Mouse (Mus musculus): ENCODE results near the gene Tnrc18.

Gene Tnrc18

DNA sequence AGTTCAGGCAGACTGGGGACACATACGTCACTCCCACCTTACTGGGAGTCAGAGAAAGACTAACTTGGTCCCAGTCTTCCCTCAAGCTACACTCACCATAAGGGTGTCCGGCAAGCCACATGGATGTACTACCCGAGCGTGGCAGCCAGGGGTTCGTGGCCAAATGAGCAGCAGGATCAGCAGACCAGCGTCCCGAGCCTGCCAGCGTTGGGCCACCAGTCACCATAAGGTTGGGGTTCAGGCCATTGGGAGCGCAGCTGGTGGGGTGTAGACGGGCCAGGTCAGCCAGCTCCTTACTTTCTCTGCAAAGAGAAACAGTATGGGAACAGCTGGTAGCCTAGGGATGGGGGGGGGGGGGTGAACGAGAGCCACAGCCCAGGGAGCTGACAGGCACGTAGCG, 41.4 kb downstream of the Tnrc18 start:
- DNase-seq (ENCODE audit: low spot score), result no peak

GRCm38 (mm10) chr5:142774771-142775170, 42.7 kb downstream of the Tnrc18 start:
- no peak for DNase-seq (ENCODE audit: low spot score)

DNA sequence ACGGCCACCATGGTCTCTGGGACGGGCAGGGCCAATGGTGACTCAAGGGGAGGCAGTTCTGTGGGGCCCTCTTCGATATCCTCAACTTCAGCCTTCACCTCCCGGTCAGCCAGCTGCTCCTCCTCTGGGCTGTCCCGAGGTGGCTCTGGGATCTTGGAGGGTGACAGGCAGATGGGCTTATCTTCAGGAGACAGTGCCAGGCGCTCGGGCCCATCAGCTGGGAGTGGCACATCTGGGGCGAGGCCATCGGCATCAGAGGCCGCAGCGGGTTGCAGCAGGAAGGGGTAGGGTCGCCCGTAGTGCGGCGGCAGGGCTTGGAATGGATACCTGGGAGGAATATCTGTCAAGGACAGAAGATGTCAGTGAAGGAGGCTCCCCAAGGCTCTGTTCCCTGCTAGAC, 45.5 kb downstream of the Tnrc18 start:
- no peak for DNase-seq (ENCODE audit: low spot score)

DNA sequence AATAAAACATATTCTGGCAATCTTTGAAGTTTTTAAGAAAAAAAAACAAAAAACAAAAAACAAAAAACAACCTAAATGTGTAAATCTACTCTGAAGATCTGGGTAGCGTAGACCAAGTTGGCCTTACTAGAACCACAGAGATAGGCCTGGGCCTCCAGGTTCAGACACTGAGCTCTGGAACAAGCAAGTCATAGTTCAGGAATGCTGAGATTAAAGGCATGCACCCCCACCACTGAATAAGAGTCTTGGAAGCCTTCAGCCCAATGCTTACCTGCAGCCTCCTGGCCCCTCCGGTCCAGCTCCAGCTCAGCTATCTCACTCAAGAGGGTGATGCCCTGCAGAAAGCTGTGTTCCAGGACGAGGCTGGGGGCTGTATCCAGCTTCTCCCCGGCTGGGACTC, 46.4 kb downstream of the Tnrc18 start:
- DNase-seq (ENCODE audit: low spot score), result no peak

DNA sequence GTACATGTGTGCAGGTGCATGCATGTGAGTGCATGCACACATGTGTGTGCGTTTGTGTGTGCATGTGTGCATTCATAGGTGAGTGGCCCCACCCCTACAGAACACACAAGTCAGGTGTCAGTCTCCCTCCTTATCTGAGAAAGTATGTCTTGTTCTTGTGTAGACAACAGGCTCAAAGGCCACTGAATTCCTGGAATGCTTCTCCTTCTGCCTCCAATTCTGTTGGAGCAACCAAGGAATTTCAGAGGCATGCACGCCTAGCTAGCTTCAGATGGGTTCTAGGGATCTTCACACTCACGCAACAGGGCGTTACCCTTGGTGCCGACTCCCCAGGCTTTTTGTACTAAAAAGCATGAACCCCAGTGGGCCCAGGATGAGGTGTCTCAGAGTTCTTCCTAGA, 47.8 kb downstream of the Tnrc18 start:
- DNase-seq (ENCODE audit: low spot score), result no peak

DNA sequence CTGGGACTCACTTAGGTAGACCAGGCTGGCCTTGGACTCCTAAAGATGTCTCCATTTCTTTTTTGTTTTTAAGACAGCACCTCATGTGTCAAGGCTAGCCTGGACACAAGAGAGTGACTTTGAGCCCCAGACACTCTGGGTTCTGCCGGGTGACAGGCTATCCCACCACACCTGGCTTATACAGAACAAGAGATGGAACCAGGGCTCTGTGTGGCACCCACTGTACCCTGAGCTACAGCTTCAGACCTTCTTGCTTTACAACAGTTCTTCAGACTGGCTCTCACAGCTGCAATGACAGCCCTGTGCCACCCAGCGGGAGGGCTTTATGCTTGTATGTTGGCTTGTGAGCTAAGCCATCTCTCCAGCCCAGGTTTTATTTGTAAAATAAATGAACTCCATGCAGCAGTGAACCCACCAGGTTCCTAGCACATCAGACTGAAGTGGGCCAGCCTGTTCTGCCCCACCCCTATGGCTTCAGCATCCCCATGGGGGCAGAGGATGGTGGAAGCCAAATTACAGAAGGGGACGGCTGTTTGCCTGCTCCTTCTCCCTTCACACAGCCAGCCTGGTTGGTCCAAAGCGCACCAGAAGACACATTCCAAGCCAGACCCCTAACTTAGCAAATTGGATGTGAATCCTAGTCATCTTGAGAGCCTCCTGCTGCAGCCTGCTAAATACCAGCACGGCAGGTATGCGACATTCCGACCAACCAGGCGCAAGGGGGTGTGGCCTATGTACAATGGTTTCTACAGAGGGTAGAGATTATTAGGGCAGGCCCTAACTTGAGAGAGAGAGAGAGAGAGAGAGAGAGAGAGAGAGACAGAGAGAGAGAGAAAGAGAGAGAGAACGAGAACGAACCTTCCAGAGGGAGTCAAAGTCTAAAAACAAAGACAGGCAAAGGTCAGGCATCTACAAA, 48.9 kb downstream of the Tnrc18 start:
- no peak for DNase-seq (ENCODE audit: low spot score)

DNA sequence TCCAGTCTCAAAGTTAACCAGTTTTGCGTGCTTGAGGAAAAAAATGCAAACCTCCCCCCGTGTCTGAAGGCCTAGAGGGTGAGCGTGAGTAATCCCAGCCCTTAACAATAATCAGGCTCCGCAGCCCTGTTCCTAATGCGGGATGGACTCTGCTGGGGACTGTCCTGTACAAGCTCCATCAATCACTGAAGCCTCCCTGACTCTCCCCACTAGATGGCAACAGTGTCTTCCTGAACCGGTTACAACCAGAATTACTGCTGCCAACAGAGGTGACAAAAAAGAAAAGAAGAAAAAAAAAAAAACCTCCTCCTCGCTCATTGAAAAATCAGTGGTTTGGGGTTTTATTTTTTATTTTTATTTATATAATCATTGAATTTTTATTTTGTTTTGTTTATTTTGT, 49.5 kb downstream of the Tnrc18 start:
- DNase-seq (ENCODE audit: low spot score), result peak; percentile 51

GRCm38 (mm10) chr5:142766708-142767107, 50.8 kb downstream of the Tnrc18 start:
- DNase-seq (ENCODE audit: low spot score), result no peak

DNA sequence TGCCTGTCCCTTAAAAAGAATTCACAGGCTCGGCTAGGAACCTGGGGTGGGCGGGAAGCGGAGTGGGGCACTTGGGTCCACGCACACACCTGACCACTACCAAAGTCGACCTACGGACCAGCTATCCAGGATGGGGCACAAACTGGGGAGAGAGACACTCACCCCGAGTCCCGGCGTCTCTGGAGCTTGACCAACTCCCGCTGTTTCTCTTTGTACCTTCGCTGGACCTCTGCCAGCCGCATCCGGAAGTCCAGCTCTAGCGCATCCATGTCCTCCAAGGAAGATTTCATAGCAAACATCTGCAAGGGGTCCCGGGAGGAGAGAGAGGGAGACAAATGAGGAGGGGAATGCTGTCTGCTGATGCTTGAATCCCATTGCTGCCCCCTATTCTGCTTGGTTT, 52.6 kb downstream of the Tnrc18 start:
- no peak for DNase-seq (ENCODE audit: low spot score)

- DNase-seq (ENCODE audit: low spot score), result peak; percentile 41
These were observed 53.2 kb downstream of the Tnrc18 start for GRCm38 (mm10) chr5:142764306-142764705.

DNA sequence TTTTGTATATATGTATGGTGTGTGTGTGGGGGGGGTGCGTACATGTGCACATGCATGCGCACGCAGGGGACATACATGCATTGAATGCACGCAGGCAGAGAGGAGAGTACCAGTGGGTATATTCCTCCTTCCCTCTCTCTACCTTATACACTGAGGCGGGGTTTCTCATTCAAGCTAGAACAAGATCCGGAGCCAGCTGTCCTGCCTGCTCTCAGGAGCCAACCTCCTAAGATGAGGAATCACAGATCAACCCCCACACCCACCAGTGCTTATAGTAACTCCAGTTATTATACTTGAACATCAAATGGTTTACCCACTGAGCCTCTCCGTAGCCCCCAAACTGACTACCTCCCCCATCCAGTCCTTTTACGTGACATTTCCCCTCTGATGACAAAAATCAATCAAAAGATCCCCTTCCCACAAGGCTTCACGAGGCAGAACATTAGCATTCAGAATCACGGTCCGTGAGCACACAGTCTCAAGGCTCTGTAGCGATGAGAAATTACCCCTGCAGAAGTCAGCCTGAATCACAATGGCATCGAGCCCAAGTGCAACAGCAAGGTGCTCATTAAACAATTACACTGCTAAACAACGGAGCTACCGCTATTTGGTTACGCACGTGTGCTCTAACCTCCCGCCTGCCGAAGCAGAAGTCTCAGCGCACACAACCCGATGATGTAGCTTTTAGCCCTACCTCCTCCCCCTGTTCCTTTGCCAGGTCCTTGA, 55.2 kb downstream of the Tnrc18 start:
- no peak for DNase-seq (ENCODE audit: low spot score)

DNA sequence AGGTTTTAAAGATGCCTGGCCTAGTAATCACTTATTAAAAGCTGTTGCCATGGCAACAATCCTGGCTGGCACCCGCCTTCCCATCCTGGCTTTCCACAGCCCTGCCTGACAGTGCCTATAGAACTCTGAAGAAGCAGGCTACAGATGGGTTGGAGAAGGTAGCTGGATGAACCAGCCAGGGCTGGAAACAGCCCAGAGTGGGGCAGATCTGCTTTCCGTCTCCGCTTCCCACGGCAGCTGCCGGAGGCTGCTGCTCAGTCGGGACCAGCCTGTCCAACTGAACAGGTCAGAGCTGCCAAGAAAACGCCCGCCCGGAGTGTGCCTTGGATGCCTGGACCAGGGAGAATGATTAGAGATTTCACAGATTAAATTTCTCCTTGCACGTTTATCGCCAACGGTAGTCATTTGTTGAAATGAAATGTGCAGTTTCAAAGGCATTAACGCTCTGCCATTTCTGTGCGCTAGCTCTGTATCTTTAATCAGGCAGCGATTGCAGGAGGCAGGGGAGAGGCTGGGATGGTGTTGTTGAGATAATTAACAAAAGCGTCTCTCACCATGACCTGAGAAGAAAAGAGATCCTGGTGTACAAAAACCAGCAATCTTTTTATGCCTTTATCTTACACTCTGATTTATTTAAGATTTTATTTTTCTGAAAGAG, 56.0 kb downstream of the Tnrc18 start:
- peak; percentile 45 for DNase-seq (ENCODE audit: low spot score)

GRCm38 (mm10) chr5:142759786-142760185, 57.7 kb downstream of the Tnrc18 start:
- no peak for DNase-seq (ENCODE audit: low spot score)

- no peak for DNase-seq (ENCODE audit: low spot score)
These were observed 65.2 kb downstream of the Tnrc18 start for GRCm38 (mm10) chr5:142752241-142752640.

DNA sequence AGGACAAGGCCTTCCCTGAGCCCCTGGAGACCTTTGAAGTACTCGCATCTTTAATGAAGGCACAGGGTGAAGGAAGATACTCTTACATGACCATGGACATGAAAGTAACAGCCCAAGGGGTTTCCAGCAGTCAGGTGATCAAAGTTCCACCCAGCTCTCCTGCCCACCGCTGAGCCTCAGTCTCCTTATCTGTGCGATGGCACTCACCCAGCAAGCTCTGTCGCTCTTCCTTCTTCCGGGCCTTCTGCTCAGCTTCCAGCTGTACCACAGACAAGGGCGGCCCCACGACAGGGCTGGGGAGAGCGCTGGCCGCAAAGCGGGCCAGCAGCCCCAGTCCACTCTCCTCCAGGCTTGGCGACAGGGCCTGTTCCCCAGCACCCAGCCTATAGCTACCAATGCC, 67.3 kb downstream of the Tnrc18 start:
- DNase-seq (ENCODE audit: low spot score), result no peak

DNA sequence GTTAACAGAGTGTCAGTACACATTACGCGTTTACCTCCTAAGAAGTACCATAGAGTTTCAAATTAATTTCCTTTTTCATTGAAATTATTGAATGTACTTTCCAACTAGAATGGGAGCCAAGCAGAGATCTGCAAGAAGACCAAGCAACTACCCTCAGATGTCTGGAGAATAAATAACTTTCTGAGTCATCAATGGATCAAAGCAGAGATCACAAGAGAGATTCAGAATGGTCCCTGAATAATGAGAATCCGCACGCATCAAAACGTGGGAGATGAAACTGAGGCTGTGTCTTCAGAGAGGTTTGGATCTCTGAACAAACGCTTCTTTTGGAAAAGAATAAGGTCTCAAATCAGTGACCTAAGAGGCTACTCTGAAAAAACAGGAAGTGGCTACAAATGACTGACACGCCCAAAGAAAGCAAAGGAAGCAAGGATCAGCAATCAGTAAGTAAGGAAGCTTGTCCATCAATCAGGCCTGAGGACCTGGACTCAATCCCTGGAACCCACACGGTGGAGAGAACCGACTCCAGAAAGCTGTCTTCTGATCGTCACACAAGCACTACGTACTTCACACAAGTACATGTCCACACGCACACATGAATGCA, 70.3 kb downstream of the Tnrc18 start:
- DNase-seq (ENCODE audit: low spot score), result no peak

DNA sequence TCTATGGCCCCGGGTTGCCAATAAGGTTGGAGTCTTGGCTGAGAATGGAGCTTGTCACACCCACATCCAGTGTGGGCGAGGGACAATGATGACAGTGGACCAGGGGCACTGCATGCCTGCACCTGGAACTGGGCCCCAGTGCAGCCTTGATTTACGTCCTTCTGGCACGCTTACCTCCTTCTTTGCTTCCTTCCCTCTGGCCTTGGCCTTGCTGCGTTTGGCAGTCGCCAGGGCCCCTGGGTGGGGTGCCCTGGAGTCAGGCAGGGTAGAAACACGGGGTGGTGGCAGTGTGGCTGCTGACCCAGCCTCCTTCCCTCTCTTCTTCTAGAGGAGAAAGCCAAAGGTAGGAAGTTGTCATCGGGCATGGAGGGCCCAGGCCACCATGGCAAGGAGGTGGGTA, 77.5 kb downstream of the Tnrc18 start:
- no peak for DNase-seq (ENCODE audit: low spot score)

DNA sequence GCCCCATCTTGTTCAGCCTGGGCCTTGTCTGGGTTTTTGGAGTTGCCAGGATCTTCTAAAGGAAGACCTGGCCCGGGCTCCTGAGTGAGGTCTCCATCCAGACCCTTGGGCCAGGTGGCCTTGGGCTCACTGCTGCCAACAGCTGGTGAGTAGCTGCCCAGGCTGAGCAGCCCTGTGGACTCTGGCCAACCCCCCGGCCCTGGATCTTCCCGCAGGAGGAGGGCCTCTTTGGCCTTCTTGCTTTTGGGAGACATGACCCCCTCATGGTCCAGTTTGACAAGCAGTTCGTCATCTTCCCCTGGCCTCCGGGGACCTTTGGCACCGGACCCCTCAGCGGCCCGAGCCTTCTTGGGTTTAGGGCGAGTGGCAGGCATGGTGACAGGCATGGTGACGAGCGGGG, 85.5 kb downstream of the Tnrc18 start:
- DNase-seq (ENCODE audit: low spot score), result no peak

- DNase-seq (ENCODE audit: low spot score), result no peak
These were observed 87.2 kb downstream of the Tnrc18 start for GRCm38 (mm10) chr5:142730295-142730694.

- no peak for DNase-seq (ENCODE audit: low spot score)
These were observed 89.2 kb downstream of the Tnrc18 start for GRCm38 (mm10) chr5:142728301-142728700.

DNA sequence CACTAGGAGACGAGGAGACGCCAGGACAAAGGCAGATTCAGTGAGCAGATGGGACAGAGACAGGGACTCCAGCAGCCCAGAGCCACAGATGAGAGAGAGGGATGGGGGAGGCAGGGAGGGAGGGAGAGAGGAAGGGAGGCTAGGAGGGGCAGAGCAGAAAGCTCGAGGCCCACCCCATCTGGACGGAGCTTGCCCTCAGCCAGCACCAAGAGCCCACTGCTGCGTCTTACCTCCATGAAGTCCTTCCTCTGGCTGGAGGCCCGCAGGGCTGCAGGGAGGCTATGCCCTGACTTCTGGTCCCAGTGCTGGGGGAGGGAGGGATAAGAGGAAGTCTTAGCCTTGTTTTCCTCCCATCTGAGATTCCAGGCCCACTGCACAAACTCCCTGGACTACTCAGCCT, 90.7 kb downstream of the Tnrc18 start:
- DNase-seq (ENCODE audit: low spot score), result no peak

- DNase-seq (ENCODE audit: low spot score), result no peak
These were observed 93.2 kb downstream of the Tnrc18 start for GRCm38 (mm10) chr5:142724265-142724664.

Measured in testis, postnatal 14 days (tissue).